Mouse (Mus musculus) left cerebral cortex, postnatal 10 days (tissue): ENCODE measurements around the gene Mef2c. TPM values are rescaled to one million over a fixed set of nuclear protein-coding genes. Genes with fewer than 3 reads are reported as not detected.

ENCODE experiments used
- DNase-seq, 2 experiments: peaks; one replicate each; pipeline ENCODE4 v3.0.0; 2021 to 2022; ENCODE audit warnings: low spot score in 2 of 2, mixed read lengths in 1 of 2; ENCODE audit errors: extremely low spot score in 1 of 2
- intact Hi-C: fragments of 180-260 bp; cut with DNase I; formaldehyde crosslinking; loops from one replicate; pipeline ENCODE4 v1.15.1; 2025
- total RNA-seq, 2 experiments: library from RNA; stranded (reverse); gene quantifications; 2 replicates each; pipeline ENCODE4 v1.2.3; 2021

The Mef2c gene
- total RNA-seq, 2 experiments from 2014 or later: 1,053 to 1,235 TPM

DNA sequence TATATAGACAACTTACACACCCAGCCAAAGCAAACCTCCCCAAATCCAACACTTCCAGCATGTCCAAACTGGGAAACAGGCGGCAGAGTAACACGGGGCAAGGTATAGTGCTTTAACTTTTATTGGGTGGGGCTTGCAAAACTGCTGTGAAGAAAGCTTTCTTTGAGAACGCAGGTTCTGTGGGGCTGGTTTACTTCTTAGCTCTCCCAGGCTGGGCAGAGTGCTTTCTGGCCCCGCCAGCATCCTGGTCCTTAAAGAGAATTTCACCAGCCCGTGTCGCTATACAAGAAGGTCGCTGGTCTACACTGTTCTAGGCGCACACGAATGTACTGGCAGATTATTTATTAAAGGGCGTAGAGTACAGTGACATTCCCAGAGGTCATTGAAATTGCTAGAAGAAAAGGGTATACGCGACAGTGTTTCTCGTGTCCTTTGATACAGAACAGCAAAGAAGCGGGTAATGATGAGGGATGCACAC, 211.5 kb downstream of the Mef2c start:
- intact Hi-C loops: loop anchor here (2.0 to 10.0 kb wide), 2 partner anchors 53 to 1449 kb away; no protein-coding TSS in a partner anchor
- no peak for DNase-seq

DNA sequence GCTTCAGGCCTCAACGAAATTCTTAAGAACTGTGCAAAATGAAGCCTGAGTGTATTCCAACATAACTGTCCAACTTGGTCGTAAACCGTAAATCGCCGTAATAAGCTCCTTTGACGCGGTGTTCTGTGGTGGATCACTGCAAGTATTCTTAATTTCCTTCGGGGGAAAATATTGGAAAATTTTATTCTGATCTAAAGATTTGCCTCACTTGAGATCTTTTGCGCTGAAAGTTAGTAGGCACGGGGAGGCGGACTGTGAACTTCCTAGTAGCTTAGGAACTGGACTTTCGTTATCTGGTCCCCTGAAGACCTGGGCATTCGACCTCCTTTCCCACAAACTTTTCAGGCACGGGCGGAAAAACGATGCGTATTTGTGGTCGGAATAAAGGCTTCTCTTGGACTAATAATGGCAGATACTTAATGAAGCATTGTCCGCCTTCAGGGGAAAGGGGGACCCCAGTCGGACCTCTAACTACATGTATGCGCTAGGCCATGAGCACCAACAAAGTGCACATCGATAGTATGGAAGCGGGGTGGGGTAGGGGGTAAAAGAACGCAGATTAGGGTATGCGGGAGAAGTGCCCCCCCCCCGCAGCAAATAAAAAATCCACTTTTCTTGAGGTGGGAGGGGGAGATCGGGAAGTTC, 212.3 kb downstream of the Mef2c start:
- DNase-seq: peak in 1 of 2 experiments; percentile 23
- intact Hi-C loops: loop anchor here (2.0 to 10.0 kb wide), 2 partner anchors 53 to 1449 kb away; no protein-coding TSS in a partner anchor
